Mouse (Mus musculus) embryonic facial prominence, embryonic 12.5 days (tissue): ENCODE data around the gene Eef1akmt3. TPM values are rescaled to one million over a fixed set of nuclear protein-coding genes. Genes with fewer than 3 reads are reported as not detected.
"Not testable (repeated sequence)": the region's sequence is repeated elsewhere in the genome, so short reads cannot be mapped to it uniquely, and the experiment has no call there.

Source experiments
- ATAC-seq: fragments of 200-750 bp; cut with Nextera tagmentation; 2 replicates; pipeline ENCODE4 v1.8.0; 2017; ENCODE audit not compliant: insufficient number of reproducible peaks, insufficient read depth, low FRiP score, low TSS enrichment
- H3K27ac ChIP-seq: fragments of 300-500 bp; sonication (generic); 2 replicates; pipeline ENCODE4 v1.5.1; 2016; ENCODE audit warnings: mild to moderate bottlenecking
- H3K27me3 ChIP-seq: fragments of 300-500 bp; sonication (generic); 2 replicates; pipeline ENCODE4 v1.6.1; 2016; ENCODE audit warnings: mild to moderate bottlenecking, moderate library complexity
- H3K36me3 ChIP-seq: fragments of 300-500 bp; sonication (generic); 2 replicates; pipeline ENCODE4 v1.6.1; 2016; ENCODE audit warnings: mild to moderate bottlenecking
- H3K4me1 ChIP-seq: fragments of 300-500 bp; sonication (generic); 2 replicates; pipeline ENCODE4 v1.6.1; 2016
- H3K4me2 ChIP-seq: fragments of 300-500 bp; sonication (generic); replicated peaks from 2 replicates; pipeline ENCODE4 v1.6.1; 2016; ENCODE audit warnings: mild to moderate bottlenecking, moderate library complexity
- H3K4me3 ChIP-seq: fragments of 300-500 bp; sonication (generic); 2 replicates; pipeline ENCODE4 v1.5.1; 2016; ENCODE audit warnings: mild to moderate bottlenecking
- H3K9ac ChIP-seq: fragments of 300-500 bp; sonication (generic); 2 replicates; pipeline ENCODE4 v1.6.1; 2016; ENCODE audit warnings: mild to moderate bottlenecking, moderate library complexity
- H3K9me3 ChIP-seq: fragments of 300-500 bp; sonication (generic); 2 replicates; pipeline ENCODE4 v1.6.1; 2016; ENCODE audit warnings: mild to moderate bottlenecking, moderate library complexity
- WGBS: fragments of 180-500 bp; shearing (Covaris S2); methylation state at CpG from one replicate; pipeline ENCODE4 v1.1.7; 2016; 5-methylcytosine and 5-hydroxymethylcytosine counted together
- polyA plus RNA-seq: library from polyadenylated mRNA; unstranded; fragments of >200 nt; fragmentation: Nextera tagmentation; extraction: Ambion mirVana; gene quantifications from 2 replicates; pipeline ENCODE4 v1.2.1, GENCODE M21; 2016

The Eef1akmt3 gene
- polyA plus RNA-seq, 1 experiment from 2014 or later, result 0.45 TPM

DNA sequence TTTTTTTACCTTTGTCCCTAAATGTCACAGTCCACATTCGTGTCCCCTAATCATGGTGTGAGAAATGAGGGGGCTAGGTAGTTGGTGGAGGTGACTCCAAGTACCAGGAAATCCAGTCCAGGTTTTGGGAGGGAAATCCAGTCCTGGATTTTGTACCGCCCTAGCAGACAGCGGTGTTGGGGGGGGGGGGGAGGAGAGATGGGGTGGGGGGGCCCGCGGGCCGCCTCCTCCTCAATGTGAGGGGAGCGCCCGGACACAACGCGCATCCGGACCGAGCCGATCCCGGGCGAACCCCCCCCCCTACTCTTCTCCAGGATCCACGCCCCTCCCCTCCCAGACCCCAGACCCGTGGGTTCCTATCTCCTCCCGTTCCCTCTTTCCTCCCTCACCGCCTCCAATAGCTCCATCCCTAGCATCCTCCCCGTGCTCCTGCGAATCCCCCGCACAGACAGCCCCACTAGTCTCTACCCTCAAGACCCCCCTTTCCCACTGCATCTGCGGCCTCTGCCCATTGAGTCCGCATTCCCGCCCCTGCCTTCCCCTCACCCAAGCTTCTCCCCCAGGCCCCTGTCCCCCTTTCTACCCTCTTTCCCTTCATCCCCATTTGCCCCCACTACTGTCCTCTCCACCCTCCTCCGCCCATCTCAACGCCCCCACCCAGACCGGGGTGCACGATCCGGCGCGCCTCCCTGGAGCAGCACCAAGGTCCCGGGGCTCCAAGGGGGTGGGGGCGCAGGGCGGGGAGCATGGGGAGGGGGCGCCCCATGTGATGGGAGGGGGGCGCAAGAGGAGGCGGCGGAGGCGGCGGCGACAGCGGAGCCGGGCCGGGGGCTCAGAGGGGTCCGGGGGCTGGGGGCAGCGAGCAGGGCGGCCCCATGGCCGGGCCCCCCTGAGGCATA lies 37.6 kb upstream of the Eef1akmt3 start:
- peaks cover 88% of the 10 kb centered on the region for H3K27me3 ChIP-seq
- peak overlapping the region; percentile 62 for H3K4me3 ChIP-seq
- peak; percentile 52; the same call in 1 of the 2 replicates for ATAC-seq
- H3K27ac ChIP-seq, result no peak overlapping the region
- H3K4me2 ChIP-seq, result peak overlapping the region; percentile 99
- under 1% methylated on average over 38 of the region's 49 CpGs for WGBS
- H3K4me1 ChIP-seq, result peaks cover 30% of the 10 kb centered on the region
- peak overlapping the region; percentile 75 for H3K9ac ChIP-seq
- no peaks in the 10 kb centered on the region for H3K9me3 ChIP-seq
- no peaks in the 10 kb centered on the region for H3K36me3 ChIP-seq

DNA sequence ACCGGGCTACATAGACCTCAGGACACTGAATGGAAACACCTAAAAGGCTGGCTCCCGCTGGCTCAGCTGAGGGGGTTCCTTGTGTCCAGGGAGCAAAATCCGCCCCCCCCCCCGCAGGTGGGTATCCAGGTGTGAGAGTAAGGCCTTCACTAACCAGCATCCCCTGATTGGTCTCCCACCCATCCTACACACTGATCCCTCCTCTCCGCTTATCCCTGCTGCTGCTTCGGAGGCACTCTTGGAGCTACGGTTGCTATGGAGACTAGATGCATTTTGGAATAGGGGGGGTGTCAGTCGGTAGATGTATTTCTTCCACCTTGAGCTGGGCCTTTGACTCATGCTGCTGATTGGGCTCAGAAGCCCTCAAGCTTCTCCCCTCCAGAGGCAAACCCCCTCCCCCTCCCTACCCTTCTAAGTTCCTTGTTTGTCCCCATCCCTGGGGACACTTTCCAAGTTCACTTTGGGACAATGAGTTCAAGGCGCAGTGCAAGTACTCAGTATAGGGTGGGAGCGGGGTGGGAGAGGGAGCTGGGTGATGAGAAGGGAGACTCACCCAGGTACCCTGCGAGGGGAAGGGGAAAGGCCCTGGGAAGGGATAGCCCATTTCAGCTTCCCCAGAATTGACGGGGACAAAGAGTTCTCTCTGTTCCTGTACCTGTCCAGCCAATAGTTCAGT lies 36.8 kb upstream of the Eef1akmt3 start:
- 1% methylated on average over 12 of the region's 12 CpGs for WGBS
- Histone ChIP-seq H3K4me2 (peak overlapping the region; percentile 99), H3K9me3 (no peaks in the 10 kb centered on the region), H3K36me3 (no peaks in the 10 kb centered on the region), H3K27ac (no peak overlapping the region), H3K9ac (no peak overlapping the region; the same call in 1 of the 2 replicates), H3K4me3 (peak overlapping the region; percentile 62), H3K4me1 (peaks cover 30% of the 10 kb centered on the region), H3K27me3 (peaks cover 80% of the 10 kb centered on the region)
- ATAC-seq, result no peak

DNA sequence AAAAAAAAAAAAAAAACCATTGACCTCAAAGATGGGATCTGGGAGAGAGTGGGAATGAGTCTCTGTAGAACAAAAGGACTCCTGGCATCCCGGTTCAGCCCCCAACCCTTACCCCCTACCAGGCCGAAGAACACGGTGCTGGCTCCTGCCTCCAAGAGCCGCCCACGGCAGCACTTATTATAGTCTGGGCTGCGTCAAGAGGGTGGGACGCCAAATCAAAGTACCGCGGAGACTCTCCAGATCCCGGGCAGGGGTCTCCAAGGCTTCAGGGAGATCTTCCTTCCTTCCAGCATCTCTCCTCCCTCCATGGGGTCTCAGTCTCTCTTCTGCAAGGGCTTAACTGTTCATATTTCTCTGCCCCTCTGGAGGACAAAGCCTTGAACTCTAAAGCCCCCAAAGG lies 36.2 kb upstream of the Eef1akmt3 start:
- no peaks in the 10 kb centered on the region for H3K9me3 ChIP-seq
- ATAC-seq, result no peak
- no peak overlapping the region for H3K4me3 ChIP-seq
- no peak overlapping the region for H3K9ac ChIP-seq
- no peak overlapping the region for H3K27ac ChIP-seq
- H3K4me2 ChIP-seq, result no peak overlapping the region
- H3K27me3 ChIP-seq, result peaks cover 74% of the 10 kb centered on the region
- H3K4me1 ChIP-seq, result peaks cover 30% of the 10 kb centered on the region
- no peaks in the 10 kb centered on the region for H3K36me3 ChIP-seq
- WGBS, result 6% methylated on average over 10 of the region's 10 CpGs

DNA sequence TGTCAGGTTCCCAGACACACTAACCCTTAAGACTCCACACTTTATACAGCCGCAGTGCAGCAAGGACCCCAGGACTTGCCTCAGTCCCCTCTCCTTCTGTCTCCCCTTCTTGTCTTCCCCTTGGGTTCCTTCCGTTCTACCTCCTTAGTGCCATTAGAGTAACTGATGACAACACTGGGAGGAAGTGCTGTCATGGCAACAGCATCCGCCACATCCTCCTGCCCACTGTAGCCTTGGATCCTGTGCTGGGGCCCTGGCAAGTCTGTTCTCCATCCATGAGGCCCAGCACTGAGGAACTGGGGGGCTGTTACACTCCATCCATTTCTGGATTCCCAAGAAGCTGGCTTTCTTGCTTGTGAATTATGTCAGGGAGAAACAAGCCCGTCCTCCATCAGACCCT lies 34.8 kb upstream of the Eef1akmt3 start:
- no peaks in the 10 kb centered on the region for H3K9me3 ChIP-seq
- no peak overlapping the region for H3K4me2 ChIP-seq
- WGBS, result 42% methylated on average over 4 of the region's 4 CpGs
- no peak overlapping the region for H3K9ac ChIP-seq
- peaks cover 60% of the 10 kb centered on the region for H3K27me3 ChIP-seq
- no peak for ATAC-seq
- no peak overlapping the region for H3K27ac ChIP-seq
- peaks cover 22% of the 10 kb centered on the region for H3K4me1 ChIP-seq
- no peak overlapping the region for H3K4me3 ChIP-seq
- H3K36me3 ChIP-seq, result no peaks in the 10 kb centered on the region

DNA sequence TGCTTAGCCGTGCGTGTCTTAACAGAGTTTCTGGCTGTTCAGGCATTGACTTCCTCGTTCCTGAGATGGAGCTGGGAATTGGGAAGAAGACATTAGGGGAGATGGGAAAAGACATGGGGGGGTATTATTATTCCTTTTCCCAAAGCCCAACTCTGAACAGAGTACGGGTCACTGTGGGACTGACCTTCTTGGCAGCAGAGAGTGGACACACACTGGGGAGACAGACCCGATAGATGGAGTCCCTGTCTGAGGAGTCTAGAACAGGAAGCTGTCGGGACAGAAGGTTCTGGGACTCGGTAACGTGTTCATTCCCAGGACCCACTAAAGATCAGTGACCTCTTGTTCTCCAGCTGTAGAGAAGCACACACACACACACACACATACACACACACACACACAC lies 34.3 kb upstream of the Eef1akmt3 start:
- no peaks in the 10 kb centered on the region for H3K36me3 ChIP-seq
- no peak overlapping the region for H3K4me3 ChIP-seq
- no peaks in the 10 kb centered on the region for H3K9me3 ChIP-seq
- WGBS, result 72% methylated on average over 8 of the region's 8 CpGs
- no peak overlapping the region for H3K27ac ChIP-seq
- no peak overlapping the region for H3K4me2 ChIP-seq
- peaks cover 55% of the 10 kb centered on the region for H3K27me3 ChIP-seq
- peaks cover 24% of the 10 kb centered on the region; the same call in 1 of the 2 replicates for H3K4me1 ChIP-seq
- no peak overlapping the region for H3K9ac ChIP-seq
- no peak for ATAC-seq

DNA sequence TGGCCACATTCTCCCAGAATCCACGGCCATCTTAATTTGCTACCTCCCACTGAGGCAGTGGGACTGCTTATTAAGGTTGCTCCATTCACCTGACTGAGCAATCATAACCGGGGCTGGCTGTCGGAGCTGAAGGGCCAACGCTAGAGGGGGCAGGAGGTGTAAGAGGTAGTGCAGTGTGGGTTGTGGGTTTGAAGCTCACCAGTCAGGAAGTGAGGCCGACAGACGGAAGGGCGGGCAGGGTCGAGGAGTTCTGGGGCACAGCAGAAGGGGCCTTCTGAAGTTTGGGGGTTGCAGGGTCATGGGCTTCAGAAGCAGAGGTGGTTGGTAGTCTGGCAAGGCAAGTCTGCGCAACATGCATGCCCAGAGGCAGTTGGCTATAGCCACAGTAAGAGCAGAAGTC lies 33.8 kb upstream of the Eef1akmt3 start, which contains the start of gene Agap2:
Gene Agap2 (plus strand): TSS at position 205 of the 400 bp plus-strand sequence.
- WGBS, result 60% methylated on average over 9 of the region's 9 CpGs
- Histone ChIP-seq H3K36me3 (no peaks in the 10 kb centered on the region), H3K4me2 (no peak within 1 kb of the TSS), H3K27me3 (peaks cover 50% of the 10 kb centered on the region), H3K9ac (no peak within 1 kb of the TSS), H3K4me3 (no peak within 1 kb of the TSS), H3K4me1 (peaks cover 23% of the 10 kb centered on the region; the same call in 1 of the 2 replicates), H3K27ac (no peak within 1 kb of the TSS), H3K9me3 (no peaks in the 10 kb centered on the region)
- ATAC-seq, result no peak

DNA sequence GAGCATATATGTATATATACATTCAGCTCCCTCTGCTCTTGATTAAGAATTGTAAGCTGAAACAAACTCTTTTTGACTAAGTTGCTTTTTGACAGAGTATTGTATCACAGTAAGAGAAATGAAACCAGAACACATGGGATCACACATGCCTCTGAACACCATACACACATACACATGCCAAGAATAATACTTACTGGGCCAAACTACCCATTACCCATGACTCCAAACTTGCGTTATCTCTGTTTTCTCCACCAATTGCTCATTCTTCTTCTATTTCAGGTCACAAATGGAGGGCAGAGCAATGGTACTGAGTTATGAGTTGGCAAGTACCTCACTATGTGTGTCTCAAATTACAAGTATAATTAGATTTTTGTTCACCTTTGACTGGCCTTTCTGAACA lies 32.7 kb upstream of the Eef1akmt3 start:
- Histone ChIP-seq H3K9ac (no peak overlapping the region), H3K4me3 (no peak overlapping the region), H3K27ac (no peak overlapping the region), H3K4me1 (peaks cover 17% of the 10 kb centered on the region), H3K27me3 (peaks cover 39% of the 10 kb centered on the region), H3K4me2 (no peak overlapping the region), H3K36me3 (no peaks in the 10 kb centered on the region), H3K9me3 (no peaks in the 10 kb centered on the region)
- no peak for ATAC-seq
- 92% methylated on average over 1 of the region's 1 CpGs for WGBS

DNA sequence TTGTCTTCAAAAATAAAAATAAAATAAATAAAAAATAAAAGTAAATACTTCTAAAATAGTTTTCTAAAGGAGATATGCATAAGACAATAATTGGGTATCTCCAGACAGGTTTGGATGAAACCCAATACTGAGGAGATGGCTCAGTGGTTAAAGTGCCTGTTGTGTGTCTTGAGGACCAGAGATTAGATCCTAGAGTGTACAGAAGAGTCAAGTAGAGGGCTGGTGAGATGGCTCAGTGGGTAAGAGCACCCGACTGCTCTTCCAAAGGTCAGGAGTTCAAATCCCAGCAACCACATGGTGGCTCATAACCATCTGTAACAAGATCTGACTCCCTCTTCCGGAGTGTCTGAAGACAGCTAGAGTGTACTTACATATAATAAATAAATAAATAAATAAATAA lies 31.7 kb upstream of the Eef1akmt3 start:
- not testable (repeated sequence) for H3K9me3 ChIP-seq, H3K9ac ChIP-seq, H3K36me3 ChIP-seq, H3K27ac ChIP-seq, H3K4me3 ChIP-seq, H3K4me2 ChIP-seq, ATAC-seq
- peaks cover 29% of the 10 kb centered on the region for H3K27me3 ChIP-seq
- peaks cover 23% of the 10 kb centered on the region for H3K4me1 ChIP-seq
- WGBS, result 81% methylated on average over 2 of the region's 2 CpGs

DNA sequence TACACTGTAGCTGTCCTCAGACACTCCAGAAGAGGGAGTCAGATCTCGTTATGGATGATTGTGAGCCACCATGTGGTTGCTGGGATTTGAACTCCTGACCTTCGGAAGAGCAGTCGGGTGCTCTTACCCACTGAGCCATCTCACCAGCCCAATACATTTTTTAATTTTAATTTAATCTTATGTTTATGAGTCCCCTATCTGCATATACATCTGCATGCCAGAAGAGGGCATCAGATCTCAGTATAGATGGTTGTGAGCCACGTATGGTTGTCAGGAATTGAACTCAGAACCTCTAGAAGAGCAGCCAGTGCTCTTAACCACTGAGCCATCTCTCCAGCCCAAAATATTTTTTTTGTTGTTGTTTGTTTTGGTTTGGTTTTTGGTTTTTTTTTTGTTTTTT lies 31.0 kb upstream of the Eef1akmt3 start:
- not testable (repeated sequence) for H3K4me2 ChIP-seq, H3K4me3 ChIP-seq, ATAC-seq, H3K27ac ChIP-seq, H3K9ac ChIP-seq, H3K9me3 ChIP-seq
- H3K27me3 ChIP-seq, result peaks cover 23% of the 10 kb centered on the region
- peaks cover 14% of the 10 kb centered on the region for H3K36me3 ChIP-seq
- peaks cover 23% of the 10 kb centered on the region for H3K4me1 ChIP-seq
- WGBS, result 87% methylated on average over 4 of the region's 4 CpGs

DNA sequence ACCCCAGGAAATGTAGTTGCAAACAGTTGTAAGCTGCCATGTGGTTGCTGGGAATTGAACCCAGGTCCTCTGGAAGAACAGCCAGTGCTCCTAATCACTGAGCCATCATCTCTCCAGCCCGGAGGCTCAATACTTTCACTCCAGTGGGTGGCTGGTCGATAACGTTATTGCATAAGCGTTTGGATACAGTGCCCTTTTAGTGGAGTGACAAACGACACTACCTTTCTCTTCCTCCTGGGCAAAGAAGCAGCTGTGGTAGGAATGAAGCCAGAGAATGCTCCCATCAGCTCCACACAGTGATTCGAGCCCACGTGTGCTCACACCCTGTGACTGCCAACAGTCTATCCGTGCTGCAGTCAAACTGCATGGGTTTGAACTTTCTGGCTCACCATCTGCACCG lies 29.9 kb upstream of the Eef1akmt3 start:
- peaks cover 25% of the 10 kb centered on the region for H3K36me3 ChIP-seq
- ATAC-seq, result no peak
- H3K4me1 ChIP-seq, result peaks cover 23% of the 10 kb centered on the region
- no peak overlapping the region for H3K27ac ChIP-seq
- 74% methylated on average over 9 of the region's 9 CpGs for WGBS
- H3K9me3 ChIP-seq, result no peaks in the 10 kb centered on the region
- peak overlapping the region; percentile 80 for H3K4me2 ChIP-seq
- H3K9ac ChIP-seq, result peak overlapping the region; percentile 71
- H3K4me3 ChIP-seq, result peak overlapping the region; percentile 68
- H3K27me3 ChIP-seq, result peaks cover 13% of the 10 kb centered on the region

DNA sequence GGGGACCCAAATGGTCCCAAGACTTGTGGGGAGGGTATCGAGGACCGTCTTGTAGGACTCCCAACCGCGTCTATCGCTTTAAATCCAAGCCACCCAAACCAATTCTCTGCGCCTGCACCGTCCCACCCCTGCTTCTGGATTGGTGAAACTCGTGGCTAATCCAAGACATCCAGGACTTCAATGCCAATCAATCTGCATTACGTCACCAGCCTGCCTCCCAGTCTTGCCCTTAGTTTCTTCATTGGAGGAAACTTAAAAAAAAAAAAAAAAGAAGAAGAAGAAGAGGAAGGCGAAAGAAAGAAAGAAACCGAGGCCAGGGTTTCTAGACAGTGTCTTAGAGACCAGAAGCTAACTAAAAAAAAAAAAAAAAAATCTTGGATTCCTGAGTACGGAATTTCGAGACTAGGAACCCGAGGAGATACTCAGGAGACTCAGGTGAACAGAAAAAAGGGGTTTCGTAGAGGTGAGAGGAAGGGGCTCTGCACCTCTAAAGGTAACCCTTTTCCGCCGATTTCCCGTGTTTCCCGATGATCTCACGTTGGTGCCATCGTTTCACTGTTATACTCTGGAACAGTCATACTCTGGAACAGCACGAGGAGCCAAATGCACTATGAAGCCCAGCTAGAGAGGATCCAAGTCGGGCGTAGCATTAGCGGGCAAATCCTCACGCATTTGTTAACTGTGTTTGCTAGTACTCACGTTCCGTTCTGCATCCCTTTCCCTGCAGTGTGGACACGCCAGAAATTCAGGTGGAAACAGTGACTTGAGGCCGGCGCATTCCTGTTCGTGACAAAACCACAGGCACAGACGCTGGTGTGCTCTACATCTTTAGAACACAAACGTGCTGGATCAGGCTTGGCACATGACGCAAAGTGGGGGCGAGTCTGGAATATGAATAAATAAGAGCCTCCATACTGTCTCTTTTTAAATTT lies 29.1 kb upstream of the Eef1akmt3 start, which contains the start of gene Tspan31:
Gene Tspan31 (minus strand): TSS at position 75 of the 932 bp plus-strand sequence.
- peaks cover 23% of the 10 kb centered on the region for H3K4me1 ChIP-seq
- 2% methylated on average over 36 of the region's 36 CpGs for WGBS

More for the DNA sequence above, 29.1 kb upstream of the Eef1akmt3 start, which contains the start of gene Tspan31:
- peak within 1 kb of the TSS; percentile 74 for H3K9ac ChIP-seq
- peak; percentile 88 for ATAC-seq
- peak within 1 kb of the TSS; percentile 68 for H3K4me3 ChIP-seq
- H3K36me3 ChIP-seq, result peaks cover 32% of the 10 kb centered on the region
- peaks cover 5% of the 10 kb centered on the region; the same call in 1 of the 2 replicates for H3K27me3 ChIP-seq
- peak within 1 kb of the TSS; percentile 94 for H3K27ac ChIP-seq
- no peaks in the 10 kb centered on the region for H3K9me3 ChIP-seq
- H3K4me2 ChIP-seq, result peak within 1 kb of the TSS; percentile 94
